Mouse (Mus musculus): ENCODE data around the gene Casp6. TPM values are rescaled to one million over a fixed set of nuclear protein-coding genes. Genes with fewer than 3 reads are reported as not detected.

Gene Casp6
- total RNA-seq, 2 experiments from 2014 or later, result 11.8 to 12.2 TPM

Other genes with a start within 250 kb of the Casp6 start
- gene Egf, start 146.1 kb upstream of the Casp6 start, total RNA-seq (2021), result 1 to 10 TPM; 1.4 to 1.7 TPM
- not detected for gene Lrit3, start 97.4 kb upstream of the Casp6 start, total RNA-seq (2021)
- not detected for gene Rrh, start 78.8 kb upstream of the Casp6 start, total RNA-seq (2021)
- 10 to 100 TPM; 18.6 to 18.9 TPM for gene Gar1, start 70.0 kb upstream of the Casp6 start, total RNA-seq (2021)
- 1 to 10 TPM in 1 of 2 experiments, under 1 TPM in 1; 0.73 to 1.1 TPM for gene Cfi, start 65.5 kb upstream of the Casp6 start, total RNA-seq (2021)
- gene Pla2g12a, start 22.8 kb upstream of the Casp6 start, total RNA-seq (2021), result 10 to 100 TPM; 41.5 to 50.2 TPM
- gene Mcub, start 68.8 kb downstream of the Casp6 start, total RNA-seq (2021), result 1 to 10 TPM; 1.8 to 2.2 TPM
- gene Sec24b, start 160.1 kb downstream of the Casp6 start, total RNA-seq (2021), result 10 to 100 TPM; 31.9 to 33.2 TPM
- gene Col25a1, start 230.1 kb downstream of the Casp6 start, total RNA-seq (2021), result under 1 TPM; 0.36 to 0.42 TPM